Mouse (Mus musculus) 3T3-L1 (cell line): ENCODE measurements at regions not wholly inside any gene's neighbourhood (a gene's known extent, or its start where the extent isn't known, plus 50 kb on each side); places are given as distances from the start of the nearest gene placed in this dataset.
A peak's percentile ranks its signal among the peaks of the same experiment; 100 is the strongest.

Source experiments
- DNase-seq: peaks from one replicate; pipeline ENCODE4 v3.0.0-alpha.2; 2015; ENCODE audit warnings: low read depth, low spot score

DNA sequence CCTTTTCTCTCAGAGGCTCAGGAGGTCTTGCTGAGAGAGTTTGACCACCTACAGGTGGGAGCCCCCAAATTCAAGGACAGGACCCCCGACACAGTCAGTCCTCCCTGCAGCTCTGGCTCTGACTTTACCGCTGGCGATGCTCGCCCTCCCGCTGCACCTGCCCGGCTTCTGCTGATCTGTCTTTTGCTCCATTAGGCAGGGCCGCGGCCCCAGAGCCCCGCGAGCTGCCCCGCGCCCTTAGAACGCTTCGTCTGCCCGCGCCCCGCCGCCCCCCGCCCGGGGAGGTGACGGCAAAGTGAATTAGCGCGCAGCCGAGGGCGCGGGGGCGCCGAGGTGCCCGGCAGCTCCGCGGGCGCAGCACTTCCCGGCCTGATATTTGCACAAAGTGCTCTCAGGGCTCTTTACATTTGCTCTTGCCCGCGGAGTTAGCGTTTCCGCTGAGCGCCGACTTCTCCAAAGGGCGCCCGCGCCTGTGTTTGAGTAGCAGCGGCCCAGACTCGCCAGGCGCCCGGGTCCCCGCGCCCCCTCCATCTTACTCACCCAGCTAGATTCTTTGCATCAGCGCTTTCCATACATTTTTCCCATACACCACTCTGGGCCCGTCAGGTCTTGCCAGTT is 260.7 kb upstream of the 4930535I16Rik start:
- DNase-seq = no peak

DNA sequence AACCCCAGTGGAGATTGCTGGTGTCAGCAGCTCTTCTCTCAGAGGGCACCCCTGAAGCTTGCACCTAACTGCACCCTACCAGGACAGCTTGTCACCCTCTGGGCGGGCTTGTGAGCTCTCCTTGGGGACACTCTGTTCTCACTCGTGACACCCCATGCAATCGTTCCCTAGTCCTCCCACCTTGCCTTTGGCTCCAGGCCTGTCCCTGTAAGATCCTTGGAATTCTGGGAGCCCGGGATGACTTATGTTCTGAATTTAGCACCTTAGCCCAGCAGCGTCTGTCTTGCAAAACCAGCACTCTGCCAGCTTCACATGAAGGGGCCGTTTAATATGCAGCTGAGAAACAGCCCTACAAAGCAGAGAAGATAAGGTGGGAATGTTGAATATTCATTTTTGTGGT is 257.7 kb upstream of the 4930535I16Rik start:
- no peak for DNase-seq

DNA sequence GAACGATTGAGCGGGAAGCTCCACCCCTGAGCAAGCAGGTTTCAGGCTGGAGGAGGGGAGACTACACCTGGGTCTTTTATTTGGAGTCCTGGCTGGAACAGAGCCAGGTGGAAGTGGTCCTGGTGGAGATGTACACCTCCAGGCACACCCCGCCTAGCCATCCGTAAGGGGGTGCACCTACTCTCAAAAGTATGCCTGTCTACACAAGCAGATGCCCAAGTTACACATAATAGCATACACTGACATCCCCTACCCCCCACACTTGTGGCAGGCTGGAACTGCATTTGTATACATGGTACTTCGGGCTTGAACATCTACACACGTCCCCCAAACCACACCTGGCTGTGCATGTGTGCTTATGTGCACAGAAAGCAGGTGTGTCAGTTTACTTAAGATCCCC is 236.8 kb upstream of the 4930535I16Rik start:
- DNase-seq = no peak

DNA sequence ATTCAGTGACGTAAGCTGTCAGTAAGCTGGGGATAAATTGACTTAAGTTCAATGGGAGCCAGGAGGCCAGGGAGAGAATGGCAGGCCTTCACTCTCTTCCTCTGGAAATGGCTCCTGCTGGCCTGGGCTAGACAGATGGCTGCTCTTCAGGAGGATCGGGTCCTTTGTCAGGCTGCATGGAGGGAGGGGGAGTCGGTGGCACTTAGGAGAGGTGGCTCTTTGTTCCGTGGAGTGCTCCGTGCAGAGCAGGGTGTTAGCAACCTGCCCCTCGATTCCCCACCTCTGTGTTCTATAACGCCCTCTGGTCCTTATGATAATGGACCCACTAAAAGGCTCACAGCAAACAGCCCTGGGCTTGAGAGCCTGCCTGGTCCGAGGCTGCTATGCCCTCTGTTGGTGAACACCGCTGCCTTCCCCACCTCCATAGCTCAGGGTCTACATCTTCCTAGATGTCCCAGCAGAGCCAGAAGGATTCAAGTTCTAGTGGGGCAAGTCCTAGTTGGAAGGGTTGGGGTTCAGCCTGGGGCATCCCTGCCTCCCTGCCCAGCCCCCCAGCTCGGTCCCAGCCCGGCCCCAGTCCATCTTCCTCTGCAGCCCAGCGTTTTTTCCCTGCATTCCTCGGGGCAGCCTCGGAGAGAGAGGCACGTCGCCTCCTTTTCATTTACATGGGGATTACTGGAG is 232.1 kb upstream of the 4930535I16Rik start:
- no peak for DNase-seq

DNA sequence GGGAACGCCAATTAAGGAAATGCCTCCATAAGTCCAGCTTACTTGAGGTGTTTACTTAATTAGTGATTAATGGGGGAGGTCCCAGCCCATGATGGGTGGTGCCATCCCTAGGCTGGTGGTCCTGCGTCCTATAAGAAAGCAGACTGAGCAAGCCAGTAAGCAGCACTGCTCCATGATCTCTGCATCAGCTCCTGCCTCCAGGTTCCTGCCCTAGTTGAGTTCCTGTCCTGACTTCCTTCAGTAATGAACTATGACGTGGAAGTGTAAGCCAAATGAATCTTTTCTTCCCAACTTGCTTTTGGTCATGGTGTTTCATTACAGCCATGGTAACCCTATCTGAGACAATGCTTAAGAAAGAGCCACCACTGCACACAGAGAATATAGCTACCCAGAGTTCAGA is 231.2 kb upstream of the 4930535I16Rik start:
- no peak for DNase-seq

DNA sequence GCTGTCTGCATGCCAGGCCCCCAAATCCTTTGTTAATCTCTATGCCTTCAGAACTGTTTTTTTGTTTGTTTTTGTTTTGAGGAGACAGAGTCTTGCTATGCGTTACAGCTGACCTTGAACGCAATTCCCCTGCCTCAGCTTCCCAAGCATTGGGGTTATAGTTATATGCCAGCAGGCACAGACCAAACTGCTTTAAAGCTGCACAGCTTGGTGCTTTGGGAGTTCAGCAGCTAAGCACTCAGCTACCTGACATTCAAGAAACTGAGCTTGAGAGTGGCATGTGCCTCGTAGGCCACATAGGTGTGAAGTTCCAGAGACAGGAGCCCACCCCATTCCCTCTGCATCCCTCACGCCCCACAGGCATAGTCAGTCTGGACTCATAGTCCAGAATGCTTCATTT is 229.5 kb upstream of the 4930535I16Rik start:
- DNase-seq = no peak

DNA sequence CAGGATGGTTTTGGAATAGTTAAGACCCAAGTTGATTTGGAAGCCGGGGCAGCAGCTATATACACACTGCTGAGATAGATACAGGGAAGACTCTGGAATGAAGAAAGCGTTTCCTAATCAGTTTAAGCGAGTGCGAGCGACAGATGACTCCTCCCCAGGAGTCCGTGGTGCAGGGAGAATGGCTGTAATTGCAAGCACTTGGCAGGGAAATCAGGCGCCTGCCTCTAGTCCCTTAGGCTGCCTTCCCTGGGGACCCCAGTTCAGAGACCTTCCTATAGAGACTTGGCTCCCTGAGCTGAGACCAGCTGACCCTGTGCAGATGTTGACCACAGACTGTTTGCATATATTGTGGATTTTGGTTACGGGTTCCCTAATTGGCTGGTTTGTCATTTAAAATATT is 228.3 kb upstream of the 4930535I16Rik start:
- no peak for DNase-seq

DNA sequence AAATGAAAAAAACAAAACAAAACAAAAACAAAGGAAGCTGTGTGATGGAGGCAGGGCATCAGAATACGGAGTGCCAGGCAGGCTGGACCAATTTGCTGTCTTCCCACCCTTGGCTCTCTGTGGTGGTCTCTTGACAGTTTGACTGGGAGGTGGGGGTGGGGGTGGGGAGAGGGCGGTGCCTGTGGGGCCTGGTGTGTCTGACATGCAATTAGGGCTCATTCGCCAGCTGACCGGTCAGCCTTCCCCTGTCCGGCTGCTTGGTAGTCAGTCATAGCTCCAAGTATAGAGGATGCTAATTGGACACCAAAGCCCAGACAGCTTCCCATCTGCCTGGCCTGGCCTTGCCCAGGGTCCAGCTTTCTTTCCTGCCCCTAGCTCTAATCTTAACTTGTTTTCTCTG is 225.8 kb upstream of the 4930535I16Rik start:
- no peak for DNase-seq

DNA sequence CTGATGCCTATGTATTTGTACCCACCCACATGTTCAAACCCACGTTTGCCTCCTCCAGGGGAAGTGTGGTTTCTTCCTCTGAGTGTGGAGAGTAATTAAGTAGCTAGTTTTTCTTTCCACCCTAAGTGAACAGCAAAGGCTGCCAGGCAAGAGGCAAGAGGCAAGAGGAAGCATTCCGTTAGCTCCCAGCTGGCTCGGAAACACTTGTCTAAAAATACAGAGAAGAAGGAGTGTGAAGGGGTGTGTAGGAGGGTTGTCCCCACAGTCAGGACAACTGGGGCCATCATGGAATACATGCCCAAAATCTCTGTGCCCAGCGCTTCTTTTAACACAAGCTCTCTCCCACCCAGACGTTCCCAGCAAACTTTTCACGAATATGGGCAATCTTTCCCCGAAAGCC is 225.4 kb upstream of the 4930535I16Rik start:
- no peak for DNase-seq

DNA sequence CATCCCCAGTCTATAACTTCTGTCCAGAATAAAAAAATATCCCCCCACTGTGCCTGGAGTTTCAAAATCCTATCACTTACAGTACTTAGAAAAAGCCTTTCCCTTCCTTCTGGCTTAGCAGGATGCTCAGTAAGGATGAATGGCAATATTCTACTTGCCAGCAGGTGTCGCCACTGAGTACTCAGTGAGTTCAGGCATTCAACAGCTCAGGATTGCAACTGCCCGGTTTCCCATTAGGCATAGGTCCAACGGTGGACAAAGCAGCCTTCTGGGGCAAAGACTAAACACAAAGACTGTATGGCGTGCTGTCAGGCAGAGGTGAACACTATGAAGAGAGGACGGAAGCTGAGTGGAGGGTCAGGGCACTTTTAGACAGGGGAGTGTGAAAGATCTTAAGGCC is 224.3 kb upstream of the 4930535I16Rik start:
- peak; percentile 84 for DNase-seq

DNA sequence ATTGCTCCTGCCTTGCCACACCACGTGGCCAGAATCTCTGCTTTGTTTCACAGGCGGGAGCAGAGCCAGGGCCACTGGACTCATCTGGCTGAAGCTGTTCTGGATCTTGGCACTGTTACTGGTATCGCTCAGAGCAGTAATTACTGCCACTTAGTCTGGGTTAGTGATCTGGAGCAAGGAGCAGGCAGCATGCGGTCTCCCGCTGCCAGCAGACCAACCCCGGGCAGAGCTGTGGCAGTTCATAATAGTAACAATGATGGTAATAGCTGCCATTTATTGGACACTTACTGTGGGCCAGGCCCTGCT is 217.3 kb upstream of the 4930535I16Rik start:
- no peak for DNase-seq

DNA sequence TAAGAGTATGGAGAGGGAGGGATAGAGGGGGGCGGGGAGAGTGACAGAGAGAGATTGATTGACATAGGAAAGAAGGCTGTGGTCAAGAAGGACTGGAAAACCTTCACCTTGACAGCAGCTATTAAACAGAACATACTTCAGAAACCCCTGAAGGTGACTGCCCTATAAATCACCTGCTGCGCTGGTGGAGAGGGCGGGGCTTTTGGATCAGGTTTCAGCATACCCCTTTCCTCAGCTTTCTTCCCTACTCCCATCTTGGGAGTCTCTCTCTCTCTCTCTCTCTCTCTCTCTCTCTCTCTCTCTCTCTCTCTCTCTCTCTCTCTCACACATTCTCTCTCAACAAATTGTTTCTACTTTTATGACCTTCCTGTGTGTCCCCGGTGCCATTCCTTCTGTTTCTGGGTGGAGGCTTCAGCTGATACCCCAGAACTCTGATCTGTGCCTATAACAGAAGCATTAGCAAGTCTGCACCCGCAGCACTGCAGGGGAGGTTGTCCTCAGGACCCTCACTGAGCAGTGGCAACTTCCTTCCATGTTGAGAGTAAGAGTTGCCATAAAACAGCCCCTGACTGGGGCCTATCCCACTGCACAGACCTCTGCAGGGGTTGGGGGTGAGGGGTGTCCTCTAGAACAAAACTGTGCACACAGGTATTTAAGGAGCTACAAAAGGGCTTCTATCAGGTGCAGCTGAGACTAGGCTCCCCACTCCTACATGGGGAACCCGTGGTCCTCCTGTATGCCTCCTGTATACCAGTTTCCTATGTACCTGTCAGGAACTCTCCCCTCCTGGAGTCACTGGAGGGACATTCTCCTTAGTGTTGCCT is 216.7 kb upstream of the 4930535I16Rik start:
- no peak for DNase-seq

DNA sequence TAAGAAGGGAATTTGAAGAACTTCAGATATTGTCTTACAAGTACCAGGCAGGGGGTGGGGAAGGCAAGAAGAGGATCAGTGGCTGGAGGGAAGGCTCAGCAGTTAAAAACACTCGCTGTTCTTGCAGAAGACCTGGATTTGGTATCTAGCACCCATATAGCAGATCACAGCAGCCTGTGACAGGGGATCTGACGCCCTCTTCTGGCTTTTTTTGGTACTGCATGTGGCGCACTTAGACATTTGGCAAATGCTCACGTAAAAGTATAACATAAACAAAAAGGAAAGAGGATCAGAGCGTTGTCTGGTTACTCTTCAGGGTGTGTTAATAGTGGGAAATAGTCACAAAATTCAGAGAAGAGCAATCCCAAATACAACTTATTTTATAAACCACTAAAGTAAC is 213.1 kb upstream of the 4930535I16Rik start:
- DNase-seq = peak; percentile 3

DNA sequence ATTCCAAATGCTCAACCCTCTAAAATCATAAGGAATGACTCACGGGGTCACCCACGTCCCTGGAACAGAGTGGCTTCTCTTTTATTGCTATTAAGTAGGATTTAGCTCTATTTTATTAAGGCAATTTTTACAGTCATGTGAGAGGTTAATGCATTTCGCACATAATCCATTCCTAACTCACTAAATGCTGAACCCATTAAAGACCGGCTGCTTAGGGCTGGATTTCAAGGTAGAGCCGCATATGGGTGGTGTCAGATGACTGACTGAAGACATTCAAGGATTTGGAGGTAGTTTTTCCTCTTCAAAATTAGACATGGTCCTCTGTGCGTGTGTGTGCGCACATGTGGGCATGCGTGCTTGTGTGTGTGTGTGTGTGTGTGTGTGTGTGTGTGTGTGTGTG is 208.4 kb upstream of the 4930535I16Rik start:
- DNase-seq = no peak

DNA sequence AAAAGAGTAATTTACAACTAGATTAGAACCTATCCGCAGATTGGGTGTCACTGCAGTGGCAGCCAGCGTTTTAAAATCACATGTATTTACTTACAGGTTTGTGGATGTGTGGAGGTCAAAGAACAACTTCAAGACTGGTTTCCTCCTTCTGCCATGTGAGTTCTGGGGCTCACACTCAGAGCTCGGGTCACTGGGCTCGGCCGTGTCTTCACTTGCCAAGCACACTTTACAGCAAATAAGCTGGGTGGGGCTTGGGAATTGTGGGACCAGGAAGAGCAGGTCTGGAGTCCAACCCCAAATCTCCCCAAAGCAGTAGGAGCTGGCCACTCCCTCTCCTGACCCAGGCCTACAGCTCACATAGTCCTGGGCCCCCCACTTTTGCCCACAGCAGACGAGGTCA is 202.5 kb upstream of the 4930535I16Rik start:
- no peak for DNase-seq

DNA sequence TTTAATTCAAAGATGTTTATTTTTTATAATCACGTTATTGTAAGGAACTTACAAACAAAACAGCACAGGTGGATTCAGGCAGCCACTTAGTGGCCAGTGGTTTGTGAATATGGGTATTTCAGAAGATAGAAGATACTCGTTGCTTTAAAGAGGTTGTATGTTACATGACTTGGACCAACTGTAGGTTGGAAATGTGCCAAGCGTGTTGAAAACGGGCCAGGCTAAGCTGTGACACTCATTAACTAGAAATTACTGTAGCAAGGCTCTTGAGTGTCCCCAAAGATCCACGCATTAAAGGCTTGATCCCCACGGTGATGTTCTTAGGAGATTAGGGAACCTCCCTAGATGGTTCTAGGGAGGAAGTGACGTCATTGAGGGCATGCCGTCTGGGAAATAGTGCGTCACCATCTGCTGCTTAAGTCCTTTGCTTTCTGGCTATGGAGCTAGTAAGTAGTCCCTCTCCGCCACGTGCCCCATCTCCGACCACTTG is 196.1 kb upstream of the 4930535I16Rik start:
- DNase-seq = no peak

DNA sequence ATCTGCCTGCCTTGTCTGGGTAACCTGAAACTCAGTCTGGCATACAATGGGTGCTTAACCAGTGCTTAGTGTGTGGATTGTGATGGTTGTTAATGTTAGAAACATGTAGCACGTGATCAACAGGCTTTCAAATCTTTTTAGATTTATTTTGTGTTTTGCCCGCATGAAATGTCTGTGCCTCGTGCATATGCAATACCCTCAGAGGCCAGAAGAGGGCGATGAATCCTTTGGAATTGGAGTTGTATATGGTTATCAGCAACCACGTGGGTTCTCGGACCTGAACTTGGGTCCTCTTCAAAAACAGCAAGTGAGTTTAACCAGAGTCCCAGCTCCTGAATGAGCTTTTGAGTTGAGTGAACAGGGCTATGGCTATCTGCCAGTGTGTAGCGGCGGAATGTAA is 192.9 kb upstream of the 4930535I16Rik start:
- DNase-seq = peak; percentile 15

DNA sequence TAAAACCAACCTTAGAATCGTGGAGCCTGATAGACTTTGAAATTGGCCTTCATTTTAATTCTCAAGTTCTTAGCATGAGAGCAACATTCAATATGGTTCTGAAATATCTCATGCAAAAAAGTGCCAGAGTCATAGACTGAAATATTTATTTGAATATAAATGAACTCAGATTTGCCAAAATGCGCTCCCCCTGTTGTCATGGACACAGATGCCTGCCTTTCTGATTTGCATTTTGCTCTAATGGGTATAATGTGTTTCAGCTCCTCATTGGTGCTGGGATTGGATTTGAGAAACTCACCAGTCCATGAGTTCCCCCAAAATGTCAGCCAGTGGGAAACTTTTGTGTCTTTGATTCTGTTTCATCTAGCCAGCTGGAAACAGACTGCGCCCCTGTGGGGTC is 191.5 kb upstream of the 4930535I16Rik start:
- no peak for DNase-seq

DNA sequence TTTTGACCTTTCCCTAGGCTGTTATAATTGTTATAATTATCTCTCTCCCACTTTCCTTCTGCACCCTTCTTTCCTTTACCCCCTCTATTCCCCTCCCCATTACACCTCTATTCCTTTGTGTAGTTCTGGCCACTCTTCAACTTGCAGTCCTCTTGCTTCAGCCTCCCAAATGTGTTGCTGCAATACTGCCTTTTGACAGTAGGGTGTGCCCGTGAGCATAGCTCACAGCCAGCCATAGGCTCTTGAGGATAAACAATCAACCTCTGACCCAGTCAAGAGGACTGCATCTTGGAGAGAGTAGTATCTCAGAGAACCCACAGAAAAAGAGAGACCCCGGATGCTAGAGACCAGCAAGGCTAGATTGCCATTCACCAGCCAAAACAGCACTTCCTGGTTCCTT is 184.9 kb upstream of the 4930535I16Rik start:
- peak; percentile 3 for DNase-seq

DNA sequence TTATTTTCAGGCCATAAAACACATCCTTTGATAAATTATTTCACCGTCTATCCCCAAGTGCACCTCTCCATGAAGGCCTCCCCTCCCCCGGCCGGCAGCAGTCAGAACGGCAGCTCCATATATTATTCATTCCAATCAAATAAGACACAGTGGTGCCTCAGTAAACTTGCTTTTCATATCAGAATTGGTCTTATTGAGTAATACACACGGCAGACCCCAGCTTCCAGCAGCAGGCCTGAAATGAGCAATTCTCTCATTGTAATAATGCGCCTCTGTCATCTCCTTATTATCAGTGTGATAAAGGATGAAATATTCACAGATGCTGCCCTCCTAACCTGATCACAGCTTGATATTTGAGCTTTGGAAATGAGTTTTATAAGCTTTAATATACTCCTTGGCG is 169.0 kb upstream of the 4930535I16Rik start:
- DNase-seq = no peak

DNA sequence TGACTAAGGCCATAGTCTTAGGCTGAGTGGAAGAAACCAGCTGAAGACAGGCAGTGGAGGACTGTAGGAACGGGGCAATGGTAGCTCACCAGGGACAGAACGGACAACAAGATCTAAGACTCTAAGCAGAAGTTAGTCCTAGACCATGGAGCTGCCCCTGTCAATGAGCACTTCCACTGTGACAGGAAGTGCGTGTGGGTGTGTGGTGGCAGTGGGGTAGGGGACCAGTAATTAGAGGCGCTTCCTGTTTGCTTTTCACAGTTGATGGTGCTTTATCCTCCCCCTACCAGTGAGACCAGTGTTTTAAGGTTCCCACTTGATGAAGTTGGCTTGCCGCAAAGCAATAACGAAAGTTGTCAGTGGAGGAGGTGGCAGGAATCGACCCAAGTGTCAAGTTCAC is 168.4 kb upstream of the 4930535I16Rik start:
- no peak for DNase-seq

DNA sequence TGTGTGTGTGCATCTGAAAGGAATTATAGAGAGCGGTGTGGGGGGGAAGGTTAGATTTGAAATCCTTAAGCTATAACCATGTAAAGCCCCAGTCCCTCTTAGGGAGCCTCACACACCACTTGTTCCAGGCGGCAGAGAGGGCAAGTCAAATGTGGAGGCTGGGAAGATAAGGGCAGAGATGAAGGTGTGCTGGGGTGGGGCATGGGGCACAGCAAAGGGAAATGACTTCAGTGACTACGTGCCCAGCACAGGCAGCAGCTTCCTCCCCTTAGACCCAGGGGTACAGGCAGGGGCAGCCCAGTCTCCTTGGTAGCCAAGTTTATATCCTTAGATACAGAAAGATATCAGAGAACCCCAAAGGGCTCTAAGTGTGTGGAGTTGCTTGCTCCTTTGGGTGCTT is 161.8 kb upstream of the 4930535I16Rik start:
- DNase-seq = no peak

DNA sequence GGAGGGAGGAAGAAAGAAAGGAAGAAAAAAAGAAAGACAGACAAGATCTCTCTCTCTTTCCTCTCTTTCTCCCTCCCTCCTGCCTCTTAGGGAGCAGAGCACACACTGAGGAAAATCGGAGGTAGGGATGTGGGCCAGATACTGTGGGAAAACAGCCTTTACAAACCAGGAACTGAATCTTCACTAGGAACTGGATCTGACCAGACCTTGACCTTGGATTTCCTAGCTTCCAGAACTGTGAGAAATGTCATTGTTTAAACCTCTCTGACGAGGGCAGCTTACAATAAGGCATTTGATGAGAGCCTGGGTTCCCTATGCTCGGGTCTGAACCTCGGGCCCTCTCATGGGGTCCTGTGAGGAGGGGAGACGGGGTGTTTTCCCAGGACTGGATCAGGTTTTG is 157.7 kb upstream of the 4930535I16Rik start:
- DNase-seq = no peak
